Mouse (Mus musculus): ENCODE results near the gene Scamp3. TPM values are rescaled to one million over a fixed set of nuclear protein-coding genes. Genes with fewer than 3 reads are reported as not detected.

The Scamp3 gene
- polyA plus RNA-seq, 1 experiment from 2014 or later, result 83.4 TPM

- Histone ChIP-seq H3K27ac (replicated peaks) (0 out of 2 replicates have a peak overlapping the region, but pooled peaks have one; percentile 6), H3K27me3 (replicated peaks) (peaks cover 66% of the 10 kb centered on the region), H3K4me3 (peak overlapping the region; percentile 57), H3K9ac (peak overlapping the region; percentile 76), H3K9me3 (no peaks in the 10 kb centered on the region), H3K4me1 (peaks cover 22% of the 10 kb centered on the region), H3K36me3 (0 out of 2 replicates have a peak, but pooled peaks cover 8% of the 10 kb centered on the region), H3K4me2 (peak overlapping the region; percentile 78)
- 3% methylated on average over 41 of the region's 41 CpGs for WGBS
- peak; percentile 55; the same call in 1 of the 2 replicates for ATAC-seq (ENCODE audit: extremely low read depth, insufficient number of reproducible peaks, low FRiP score, low TSS enrichment)
Observed at GRCm38 (mm10) chr3:89227307-89228179, 50.3 kb downstream of the Scamp3 start.

- no peaks in the 10 kb centered on the region for H3K9me3 ChIP-seq
- H3K27ac ChIP-seq (replicated peaks), result 0 out of 2 replicates have a peak overlapping the region, but pooled peaks have one; percentile 17
- H3K27me3 ChIP-seq (replicated peaks), result peaks cover 66% of the 10 kb centered on the region
- peak overlapping the region; percentile 57 for H3K4me3 ChIP-seq
- H3K4me2 ChIP-seq, result peak overlapping the region; percentile 78
- H3K9ac ChIP-seq, result peak overlapping the region; percentile 76
- ATAC-seq (ENCODE audit: extremely low read depth, insufficient number of reproducible peaks, low FRiP score, low TSS enrichment), result peak; percentile 22; the same call in 1 of the 2 replicates
- H3K36me3 ChIP-seq, result 0 out of 2 replicates have a peak, but pooled peaks cover 8% of the 10 kb centered on the region
- WGBS, result under 1% methylated on average over 20 of the region's 20 CpGs
- H3K4me1 ChIP-seq, result peaks cover 29% of the 10 kb centered on the region
Observed at GRCm38 (mm10) chr3:89228180-89228549, 50.9 kb downstream of the Scamp3 start.

- ATAC-seq (ENCODE audit: extremely low read depth, insufficient number of reproducible peaks, low FRiP score, low TSS enrichment), result no peak
- peaks cover 35% of the 10 kb centered on the region for H3K4me1 ChIP-seq
- peak within 1 kb of the TSS; percentile 57 for H3K4me3 ChIP-seq
- 0 out of 2 replicates have a peak, but pooled peaks cover 4% of the 10 kb centered on the region for H3K36me3 ChIP-seq
- H3K27me3 ChIP-seq (replicated peaks), result peaks cover 66% of the 10 kb centered on the region
- 28% methylated on average over 10 of the region's 10 CpGs for WGBS
- H3K27ac ChIP-seq (replicated peaks), result 0 out of 2 replicates have a peak within 1 kb of the TSS, but pooled peaks have one; percentile 17
- peak within 1 kb of the TSS; percentile 76 for H3K9ac ChIP-seq
- no peaks in the 10 kb centered on the region for H3K9me3 ChIP-seq
- H3K4me2 ChIP-seq, result peak within 1 kb of the TSS; percentile 78
Observed at GRCm38 (mm10) chr3:89228836-89229235, 51.6 kb downstream of the Scamp3 start, which contains the start of gene Muc1. Gene Muc1, plus strand, starts transcription at chr3:89229057.

- peaks cover 39% of the 10 kb centered on the region for H3K4me1 ChIP-seq
- 0 out of 2 replicates have a peak overlapping the region, but pooled peaks have one; percentile 78 for H3K4me2 ChIP-seq
- H3K27ac ChIP-seq (replicated peaks), result no peak overlapping the region
- no peak overlapping the region for H3K9ac ChIP-seq
- no peak overlapping the region for H3K4me3 ChIP-seq
- 63% methylated on average over 4 of the region's 4 CpGs for WGBS
- H3K9me3 ChIP-seq, result no peaks in the 10 kb centered on the region
- no peak for ATAC-seq (ENCODE audit: extremely low read depth, insufficient number of reproducible peaks, low FRiP score, low TSS enrichment)
- H3K27me3 ChIP-seq (replicated peaks), result peaks cover 67% of the 10 kb centered on the region
- 0 out of 2 replicates have a peak, but pooled peaks cover 4% of the 10 kb centered on the region for H3K36me3 ChIP-seq
Observed at GRCm38 (mm10) chr3:89229276-89229675, 52.0 kb downstream of the Scamp3 start.

GRCm38 (mm10) chr3:89230561-89230960 is 53.3 kb downstream of the Scamp3 start:
- Histone ChIP-seq H3K4me1 (peaks cover 39% of the 10 kb centered on the region), H3K27me3 (replicated peaks) (peaks cover 65% of the 10 kb centered on the region), H3K27ac (replicated peaks) (no peak overlapping the region), H3K36me3 (no peaks in the 10 kb centered on the region), H3K9ac (no peak overlapping the region), H3K4me2 (no peak overlapping the region), H3K9me3 (no peaks in the 10 kb centered on the region), H3K4me3 (no peak overlapping the region)
- WGBS, result 78% methylated on average over 2 of the region's 2 CpGs
- no peak for ATAC-seq (ENCODE audit: extremely low read depth, insufficient number of reproducible peaks, low FRiP score, low TSS enrichment)

GRCm38 (mm10) chr3:89231345-89231744 is 54.1 kb downstream of the Scamp3 start:
- no peak for ATAC-seq (ENCODE audit: extremely low read depth, insufficient number of reproducible peaks, low FRiP score, low TSS enrichment)
- Histone ChIP-seq H3K9ac (no peak overlapping the region), H3K4me3 (no peak overlapping the region), H3K4me2 (no peak overlapping the region), H3K27me3 (replicated peaks) (peaks cover 63% of the 10 kb centered on the region), H3K4me1 (peaks cover 38% of the 10 kb centered on the region), H3K9me3 (no peaks in the 10 kb centered on the region), H3K27ac (replicated peaks) (no peak overlapping the region), H3K36me3 (no peaks in the 10 kb centered on the region)
- whole genome bisulfite sequencing, result 50% methylated on average over 7 of the region's 7 CpGs

GRCm38 (mm10) chr3:89231772-89232275 is 54.6 kb downstream of the Scamp3 start:
- no peak overlapping the region for H3K27ac ChIP-seq (replicated peaks)
- no peak overlapping the region for H3K4me2 ChIP-seq
- peaks cover 59% of the 10 kb centered on the region for H3K27me3 ChIP-seq (replicated peaks)
- H3K4me1 ChIP-seq, result peaks cover 34% of the 10 kb centered on the region
- no peak overlapping the region for H3K9ac ChIP-seq
- no peaks in the 10 kb centered on the region for H3K36me3 ChIP-seq
- no peaks in the 10 kb centered on the region for H3K9me3 ChIP-seq
- WGBS, result 64% methylated on average over 16 of the region's 16 CpGs
- H3K4me3 ChIP-seq, result no peak overlapping the region
- no peak for ATAC-seq (ENCODE audit: extremely low read depth, insufficient number of reproducible peaks, low FRiP score, low TSS enrichment)

MicroRNA genes within 50 kb of the gene (microRNA counts, 519-probe panel; counts per million panel counts)
- 209 counts per million, percentile 61 among the panel's probes with 10 or more counts for microRNA mmu-miR-92b

Small RNA genes within 50 kb of the gene (microRNA-seq; reads per million reads assigned to microRNA genes)
- gene Mir92b, result 93.0 reads per million, percentile 53 among the genes with 10 or more reads in this experiment

Other genes starting within 250 kb of the Scamp3 start
- 12.4 and 12.8 TPM in 2 replicates for gene Ash1l, start 226.9 kb upstream of the Scamp3 start, polyA plus RNA-seq (2015; fragmentation: Nextera tagmentation; extraction: Ambion mirVana)
- 125 and 132 TPM in 2 replicates for gene Dap3, start 226.3 kb upstream of the Scamp3 start, polyA plus RNA-seq (2015; fragmentation: Nextera tagmentation; extraction: Ambion mirVana)
- gene Rusc1, start 84.2 kb upstream of the Scamp3 start, polyA plus RNA-seq (2015; fragmentation: Nextera tagmentation; extraction: Ambion mirVana), result 8.6 and 9.8 TPM in 2 replicates
- not detected in 2 replicates for gene Gm43738, start 76.4 kb upstream of the Scamp3 start, polyA plus RNA-seq (2015; fragmentation: Nextera tagmentation; extraction: Ambion mirVana)
- 119 and 130 TPM in 2 replicates for gene Fdps, start 75.5 kb upstream of the Scamp3 start, polyA plus RNA-seq (2015; fragmentation: Nextera tagmentation; extraction: Ambion mirVana)
- gene Pklr, start 41.3 kb upstream of the Scamp3 start, polyA plus RNA-seq (2015; fragmentation: Nextera tagmentation; extraction: Ambion mirVana), result 0.98 and 5.3 TPM in 2 replicates
- gene Hcn3, start 17.3 kb upstream of the Scamp3 start, polyA plus RNA-seq (2015; fragmentation: Nextera tagmentation; extraction: Ambion mirVana), result 0.68 and 1.0 TPM in 2 replicates
- gene Clk2, start 12.7 kb upstream of the Scamp3 start, polyA plus RNA-seq (2015; fragmentation: Nextera tagmentation; extraction: Ambion mirVana), result 16.9 and 17.4 TPM in 2 replicates
- 12.8 and 13.5 TPM in 2 replicates for gene Fam189b, start 5.7 kb downstream of the Scamp3 start, polyA plus RNA-seq (2015; fragmentation: Nextera tagmentation; extraction: Ambion mirVana)
- 32.7 and 34.8 TPM in 2 replicates for gene Gba, start 25.5 kb downstream of the Scamp3 start, polyA plus RNA-seq (2015; fragmentation: Nextera tagmentation; extraction: Ambion mirVana)
- gene Thbs3, start 37.7 kb downstream of the Scamp3 start, polyA plus RNA-seq (2015; fragmentation: Nextera tagmentation; extraction: Ambion mirVana), result 15.6 and 16.2 TPM in 2 replicates
- 125 and 126 TPM in 2 replicates for gene Mtx1, start 49.6 kb downstream of the Scamp3 start, polyA plus RNA-seq (2015; fragmentation: Nextera tagmentation; extraction: Ambion mirVana)
- 0.59 and 1.1 TPM in 2 replicates for gene Muc1, start 51.6 kb downstream of the Scamp3 start, polyA plus RNA-seq (2015; fragmentation: Nextera tagmentation; extraction: Ambion mirVana)
- gene Krtcap2, start 68.5 kb downstream of the Scamp3 start, polyA plus RNA-seq (2015; fragmentation: Nextera tagmentation; extraction: Ambion mirVana), result 216 and 229 TPM in 2 replicates
- gene Trim46, start 68.8 kb downstream of the Scamp3 start, polyA plus RNA-seq (2015; fragmentation: Nextera tagmentation; extraction: Ambion mirVana), result 0.70 and 0.76 TPM in 2 replicates
- gene Dpm3, start 81.9 kb downstream of the Scamp3 start, polyA plus RNA-seq (2015; fragmentation: Nextera tagmentation; extraction: Ambion mirVana), result 77.5 and 85.1 TPM in 2 replicates
- gene Slc50a1, start 93.1 kb downstream of the Scamp3 start, polyA plus RNA-seq (2015; fragmentation: Nextera tagmentation; extraction: Ambion mirVana), result 40.6 and 40.7 TPM in 2 replicates
- gene Efna1, start 103.7 kb downstream of the Scamp3 start, polyA plus RNA-seq (2015; fragmentation: Nextera tagmentation; extraction: Ambion mirVana), result 33.3 and 38.4 TPM in 2 replicates
- 1.8 and 1.9 TPM in 2 replicates for gene Efna3, start 145.5 kb downstream of the Scamp3 start, polyA plus RNA-seq (2015; fragmentation: Nextera tagmentation; extraction: Ambion mirVana)
- 9.9 and 10.2 TPM in 2 replicates for gene Efna4, start 160.6 kb downstream of the Scamp3 start, polyA plus RNA-seq (2015; fragmentation: Nextera tagmentation; extraction: Ambion mirVana)
- 58.3 and 58.9 TPM in 2 replicates for gene Adam15, start 172.5 kb downstream of the Scamp3 start, polyA plus RNA-seq (2015; fragmentation: Nextera tagmentation; extraction: Ambion mirVana)
- gene Dcst2, start 184.5 kb downstream of the Scamp3 start, polyA plus RNA-seq (2015; fragmentation: Nextera tagmentation; extraction: Ambion mirVana), result 0.08 TPM in 1 of 2 replicates, not detected in the other
- gene Dcst1, start 187.8 kb downstream of the Scamp3 start, polyA plus RNA-seq (2015; fragmentation: Nextera tagmentation; extraction: Ambion mirVana), result 0.09 and 0.10 TPM in 2 replicates
- 1.9 and 2.1 TPM in 2 replicates for gene Zbtb7b, start 217.3 kb downstream of the Scamp3 start, polyA plus RNA-seq (2015; fragmentation: Nextera tagmentation; extraction: Ambion mirVana)
- 0.75 TPM in 1 of 2 replicates, not detected in the other for gene Lenep, start 225.3 kb downstream of the Scamp3 start, polyA plus RNA-seq (2015; fragmentation: Nextera tagmentation; extraction: Ambion mirVana)
- 30.3 and 32.0 TPM in 2 replicates for gene Flad1, start 234.4 kb downstream of the Scamp3 start, polyA plus RNA-seq (2015; fragmentation: Nextera tagmentation; extraction: Ambion mirVana)
- 339 and 400 TPM in 2 replicates for gene Cks1b, start 240.9 kb downstream of the Scamp3 start, polyA plus RNA-seq (2015; fragmentation: Nextera tagmentation; extraction: Ambion mirVana)
- 63.4 and 66.1 TPM in 2 replicates for gene Shc1, start 241.0 kb downstream of the Scamp3 start, polyA plus RNA-seq (2015; fragmentation: Nextera tagmentation; extraction: Ambion mirVana)

All from heart, embryonic 13.5 days (tissue).